Mouse (Mus musculus): Measurements from ENCODE around the gene Bcl7a. TPM values are rescaled to one million over a fixed set of nuclear protein-coding genes. Genes with fewer than 3 reads are reported as not detected.
A peak's percentile ranks its signal among the peaks of the same experiment; 100 is the strongest.

Bcl7a gene
- total and polyA plus RNA-seq, 3 experiments = 2.3 to 7.2 (median 4.3) TPM

GRCm38 (mm10) chr5:123381968-123382367 lies 38.3 kb downstream of the Bcl7a start:
- no peaks in the 10 kb centered on the region for H3K79me2 ChIP-seq (replicated peaks; ENCODE audit: control insufficient read depth, extremely low read depth, insufficient read depth, poor library complexity, severe bottlenecking)
- peaks cover 3% of the 10 kb centered on the region for H3K27me3 ChIP-seq (replicated peaks)
- H3K9me3 ChIP-seq (replicated peaks; ENCODE audit: low read length) = peaks cover 13% of the 10 kb centered on the region
- peak overlapping the region; percentile 83 for H3K27ac ChIP-seq (ENCODE audit: insufficient read depth, low read depth)
- H3K4me3 ChIP-seq (replicated peaks in 1 of 3; ENCODE audit: low read depth in 2 of 3, low read length in 2 of 3, poor library complexity in 1 of 3) = peak overlapping the region in 2 of 3 experiments; percentile 23 to 40
- DNase-seq (ENCODE audit: extremely low read depth) = peak; percentile 82
- peak overlapping the region; percentile 27 for H3K9ac ChIP-seq (ENCODE audit: insufficient read depth, low read depth)
- H3K4me1 ChIP-seq (ENCODE audit: control insufficient read depth in 1 of 2, insufficient read depth in 2 of 2) = peaks cover 22 to 52% of the 10 kb centered on the region in 2 experiments
- dilution Hi-C loops (cut with MboI; ENCODE audit: extremely low pct_ligation_motif_present, extremely low pct_unique_long_range_greater_than_20kb, low sequenced_read_pairs) (no loop called here), in situ Hi-C loops (cut with MboI; ENCODE audit: low pct_ligation_motif_present, low pct_unique_long_range_greater_than_20kb, low sequenced_read_pairs) (loop anchor here (5.0 to 10.0 kb wide), 2 partner anchors 50 to 113 kb away; no protein-coding TSS in a partner anchor)
- H3K4me2 ChIP-seq (ENCODE audit: insufficient read depth, low read depth, poor library complexity, severe bottlenecking) = peak overlapping the region; percentile 86
- H3K36me3 ChIP-seq (replicated peaks in 1 of 2; ENCODE audit: control insufficient read depth in 1 of 2, insufficient read depth in 1 of 2, low read length in 1 of 2) = no peaks in the 10 kb centered on the region
- 0 out of 2 replicates have a peak, but pooled peaks have one; percentile 32 for TF ChIP-seq POLR2A (IDR thresholded peaks at IDR 0.05; ENCODE audit: low read depth, low read length)
- peak; percentile 91 for TF ChIP-seq ETS1 (conservative IDR thresholded peaks at IDR 0.05; ENCODE audit: low read depth, low read length)
- peak; percentile 97 for TF ChIP-seq BHLHE40 (IDR thresholded peaks at IDR 0.05; ENCODE audit: low read depth, low read length)
- peak; percentile 79 for TF ChIP-seq TCF12 (IDR thresholded peaks at IDR 0.05; ENCODE audit: low read depth, low read length)
- TF ChIP-seq EP300 (IDR thresholded peaks at IDR 0.05; ENCODE audit: low read length) = peak; percentile 68; the same call in 1 of the 2 replicates
- TF ChIP-seq UBTF (IDR thresholded peaks at IDR 0.05; ENCODE audit: low read depth, low read length) = peak; percentile 79; the same call in 1 of the 2 replicates
- peak; percentile 70 for TF ChIP-seq NRF1 (IDR thresholded peaks at IDR 0.05; ENCODE audit: low read depth, low read length)
- TF ChIP-seq E2F4 (IDR thresholded peaks at IDR 0.05; ENCODE audit: insufficient replicate concordance, low read depth, low read length) = no peak
- TF ChIP-seq TBP (conservative IDR thresholded peaks at IDR 0.05; ENCODE audit: low read depth, low read length) = 0 out of 2 replicates have a peak, but pooled peaks have one; percentile 11
- no peak for TF ChIP-seq USF2 (conservative IDR thresholded peaks at IDR 0.05; ENCODE audit: low read depth, low read length)
- peak; percentile 84 for TF ChIP-seq IRF4 (IDR thresholded peaks at IDR 0.05; ENCODE audit: low read depth, low read length)
- 0 out of 2 replicates have a peak, but pooled peaks have one; percentile 51 for TF ChIP-seq MAFK (IDR thresholded peaks at IDR 0.05; ENCODE audit: insufficient replicate concordance, low read length)
- TF ChIP-seq SIN3A (IDR thresholded peaks at IDR 0.05; ENCODE audit: low read length) = peak; percentile 51; the same call in 1 of the 2 replicates
- peak; percentile 49; the same call in 1 of the 2 replicates for TF ChIP-seq ELF1 (IDR thresholded peaks at IDR 0.05; ENCODE audit: low read depth, low read length)
- peak; percentile 74; the same call in 1 of the 2 replicates for TF ChIP-seq MEF2A (IDR thresholded peaks at IDR 0.05; ENCODE audit: borderline replicate concordance, low read depth, low read length)
- TF ChIP-seq MYC (IDR thresholded peaks at IDR 0.05; ENCODE audit: low read depth, low read length) = no peak

GRCm38 (mm10) chr5:123382686-123383085 lies 39.1 kb downstream of the Bcl7a start:
- dilution Hi-C loops (cut with MboI; ENCODE audit: extremely low pct_ligation_motif_present, extremely low pct_unique_long_range_greater_than_20kb, low sequenced_read_pairs) = no loop called here
- in situ Hi-C loops (cut with MboI; ENCODE audit: low pct_ligation_motif_present, low pct_unique_long_range_greater_than_20kb, low sequenced_read_pairs) = loop anchor here (5.0 to 10.0 kb wide), 2 partner anchors 50 to 112 kb away; no protein-coding TSS in a partner anchor
- TF ChIP-seq ELF1 (IDR thresholded peaks at IDR 0.05; ENCODE audit: low read depth, low read length) = no peak
- TF ChIP-seq MYC (IDR thresholded peaks at IDR 0.05; ENCODE audit: low read depth, low read length) = no peak
- TF ChIP-seq ETS1 (conservative IDR thresholded peaks at IDR 0.05; ENCODE audit: low read depth, low read length) = no peak
- no peak for TF ChIP-seq USF2 (conservative IDR thresholded peaks at IDR 0.05; ENCODE audit: low read depth, low read length)
- TF ChIP-seq MEF2A (IDR thresholded peaks at IDR 0.05; ENCODE audit: borderline replicate concordance, low read depth, low read length) = no peak
- TF ChIP-seq JUN (IDR thresholded peaks at IDR 0.05; ENCODE audit: insufficient read depth, low read depth, low read length) = no peak
- no peak for TF ChIP-seq HCFC1 (IDR thresholded peaks at IDR 0.05; ENCODE audit: low read depth, low read length)
- no peak for TF ChIP-seq KAT2A (IDR thresholded peaks at IDR 0.05; ENCODE audit: insufficient replicate concordance, low read length)
- TF ChIP-seq UBTF (IDR thresholded peaks at IDR 0.05; ENCODE audit: low read depth, low read length) = no peak
- TF ChIP-seq USF1 (IDR thresholded peaks at IDR 0.05; ENCODE audit: low read depth, low read length) = no peak
- TF ChIP-seq CHD2 (IDR thresholded peaks at IDR 0.05; ENCODE audit: low read length) = no peak
- no peak for TF ChIP-seq IRF4 (IDR thresholded peaks at IDR 0.05; ENCODE audit: low read depth, low read length)
- no peak for TF ChIP-seq MXI1 (IDR thresholded peaks at IDR 0.05; ENCODE audit: low read depth, low read length)
- no peak for TF ChIP-seq POLR2A (IDR thresholded peaks at IDR 0.05; ENCODE audit: low read depth, low read length)
- TF ChIP-seq CHD1 (IDR thresholded peaks at IDR 0.05; ENCODE audit: low read depth, low read length) = no peak
- TF ChIP-seq JUND (conservative IDR thresholded peaks at IDR 0.05; ENCODE audit: low read depth, low read length) = no peak
- no peak for TF ChIP-seq ZC3H11A (IDR thresholded peaks at IDR 0.05; ENCODE audit: low read depth, low read length)

More at GRCm38 (mm10) chr5:123382686-123383085, 39.1 kb downstream of the Bcl7a start:
- H3K4me2 ChIP-seq (ENCODE audit: insufficient read depth, low read depth, poor library complexity, severe bottlenecking) = peak overlapping the region; percentile 86
- no peaks in the 10 kb centered on the region for H3K36me3 ChIP-seq (replicated peaks in 1 of 2; ENCODE audit: control insufficient read depth in 1 of 2, insufficient read depth in 1 of 2, low read length in 1 of 2)
- no peak overlapping the region for H3K4me3 ChIP-seq (replicated peaks in 1 of 3; ENCODE audit: low read depth in 2 of 3, low read length in 2 of 3, poor library complexity in 1 of 3)
- peaks cover 3% of the 10 kb centered on the region for H3K27me3 ChIP-seq (replicated peaks)
- no peak overlapping the region for H3K27ac ChIP-seq (ENCODE audit: insufficient read depth, low read depth)
- H3K79me2 ChIP-seq (replicated peaks; ENCODE audit: control insufficient read depth, extremely low read depth, insufficient read depth, poor library complexity, severe bottlenecking) = no peaks in the 10 kb centered on the region
- H3K4me1 ChIP-seq (ENCODE audit: control insufficient read depth in 1 of 2, insufficient read depth in 2 of 2) = peaks cover 20 to 47% of the 10 kb centered on the region in 2 experiments
- H3K9ac ChIP-seq (ENCODE audit: insufficient read depth, low read depth) = no peak overlapping the region
- no peak for DNase-seq (ENCODE audit: extremely low read depth)
- peaks cover 14% of the 10 kb centered on the region for H3K9me3 ChIP-seq (replicated peaks; ENCODE audit: low read length)
